Mouse (Mus musculus) CH12.LX (cell line): ENCODE data around the gene Hibch. TPM values are rescaled to one million over a fixed set of nuclear protein-coding genes. Genes with fewer than 3 reads are reported as not detected.
"Not testable (repeated sequence)": the region's sequence is repeated elsewhere in the genome, so short reads cannot be mapped to it uniquely, and the experiment has no call there.

Experiments
- DNase-seq: peaks from one replicate; pipeline ENCODE4 v3.0.0-alpha.2; 2013; ENCODE audit errors: extremely low read depth
- H3K27ac ChIP-seq: 2 replicates; pipeline ENCODE4 v1.5.1; 2012; ENCODE audit warnings: low read depth, mild to moderate bottlenecking, control low read depth, moderate library complexity; ENCODE audit not compliant: insufficient read depth
- H3K27me3 ChIP-seq: replicated peaks from 2 replicates; pipeline ENCODE3; 2012; ENCODE audit warnings: inconsistent platforms
- H3K36me3 ChIP-seq, 2 experiments: replicated peaks in 1 of 2; 2 replicates each; pipeline versions ENCODE3 to v1.6.1; 2012; ENCODE audit warnings: inconsistent platforms in 1 of 2, low read length in 1 of 2, mild to moderate bottlenecking in 1 of 2, mixed read lengths in 1 of 2, moderate library complexity in 1 of 2; ENCODE audit not compliant: control insufficient read depth in 1 of 2, insufficient read depth in 1 of 2
- H3K4me1 ChIP-seq, 2 experiments: 2 replicates each; pipeline ENCODE4 v1.6.1; 2012; ENCODE audit warnings: inconsistent platforms in 1 of 2, moderate library complexity in 1 of 2; ENCODE audit not compliant: insufficient read depth in 2 of 2, control insufficient read depth in 1 of 2
- H3K4me2 ChIP-seq: 2 replicates; pipeline ENCODE4 v1.6.1; 2012; ENCODE audit warnings: low read depth, mild to moderate bottlenecking, control low read depth; ENCODE audit not compliant: poor library complexity, insufficient read depth, severe bottlenecking
- H3K4me3 ChIP-seq, 3 experiments: fragments of 150-350 bp in 1 of 3; sonication (generic) in 1 of 3; replicated peaks in 1 of 3; 2 replicates each; pipeline versions ENCODE3 to v1.5.1; 2011 to 2012; ENCODE audit warnings: low read depth in 2 of 3, low read length in 2 of 3, mild to moderate bottlenecking in 2 of 3, moderate library complexity in 2 of 3, control low read depth in 1 of 3, improper control_type of control experiment in 1 of 3, inconsistent platforms in 1 of 3, mixed read lengths in 1 of 3; ENCODE audit not compliant: poor library complexity in 1 of 3
- H3K79me2 ChIP-seq: replicated peaks from 2 replicates; pipeline ENCODE4 v1.6.1; 2012; ENCODE audit warnings: mild to moderate bottlenecking, moderate library complexity; ENCODE audit not compliant: control insufficient read depth, poor library complexity, insufficient read depth, severe bottlenecking; ENCODE audit errors: extremely low read depth
- H3K9ac ChIP-seq: 2 replicates; pipeline ENCODE4 v1.6.1; 2012; ENCODE audit warnings: low read depth, mild to moderate bottlenecking, control low read depth, moderate library complexity; ENCODE audit not compliant: insufficient read depth
- H3K9me3 ChIP-seq: replicated peaks from 2 replicates; pipeline ENCODE3; 2012; ENCODE audit warnings: low read length, inconsistent platforms, mixed read lengths
- CTCF ChIP-seq, 2 experiments: IDR thresholded peaks in 1 of 2; conservative IDR thresholded peaks in 1 of 2; 2 replicates each; pipeline ENCODE4 v1.5.1; 2011 to 2012; ENCODE audit warnings: low read depth in 2 of 2, low read length in 2 of 2, improper control_type of control experiment in 1 of 2, inconsistent platforms in 1 of 2, mild to moderate bottlenecking in 1 of 2, moderate library complexity in 1 of 2
- E2F4 ChIP-seq: IDR thresholded peaks from 2 replicates; pipeline ENCODE4 v1.6.1; 2011; ENCODE audit warnings: low read depth, low read length, improper control_type of control experiment; ENCODE audit not compliant: insufficient replicate concordance
- EP300 ChIP-seq: IDR thresholded peaks from 2 replicates; pipeline ENCODE4 v1.6.1; 2011; ENCODE audit warnings: low read length, improper control_type of control experiment
- IRF4 ChIP-seq: IDR thresholded peaks from 2 replicates; pipeline ENCODE4 v1.6.1; 2014; ENCODE audit warnings: low read depth, mild to moderate bottlenecking, inconsistent platforms, low read length, improper control_type of control experiment
- JUND ChIP-seq: conservative IDR thresholded peaks from 2 replicates; pipeline ENCODE4 v1.6.1; 2011; ENCODE audit warnings: low read depth, low read length, improper control_type of control experiment
- MEF2A ChIP-seq: IDR thresholded peaks from 2 replicates; pipeline ENCODE4 v1.6.1; 2014; ENCODE audit warnings: low read depth, mild to moderate bottlenecking, inconsistent platforms, low read length, improper control_type of control experiment, borderline replicate concordance
- MYC ChIP-seq: IDR thresholded peaks from 2 replicates; pipeline ENCODE4 v1.6.1; 2011; ENCODE audit warnings: low read depth, mild to moderate bottlenecking, improper control_type of control experiment, low read length
- NELFE ChIP-seq: IDR thresholded peaks from 2 replicates; pipeline ENCODE4 v1.6.1; 2011; ENCODE audit warnings: low read depth, low read length, improper control_type of control experiment
- POLR2AphosphoS2 ChIP-seq: IDR thresholded peaks from 2 replicates; pipeline ENCODE4 v1.6.1; 2011; ENCODE audit warnings: low read depth, low read length, improper control_type of control experiment
- RAD21 ChIP-seq: IDR thresholded peaks from 2 replicates; pipeline ENCODE4 v1.6.1; 2011; ENCODE audit warnings: low read depth, mild to moderate bottlenecking, low read length, improper control_type of control experiment, moderate library complexity
- SMC3 ChIP-seq: IDR thresholded peaks from 2 replicates; pipeline ENCODE4 v1.6.1; 2011; ENCODE audit warnings: low read depth, low read length, improper control_type of control experiment
- USF1 ChIP-seq: IDR thresholded peaks from 2 replicates; pipeline ENCODE4 v1.6.1; 2014; ENCODE audit warnings: low read depth, mild to moderate bottlenecking, inconsistent platforms, low read length, improper control_type of control experiment
- ZC3H11A ChIP-seq: IDR thresholded peaks from 2 replicates; pipeline ENCODE4 v1.6.1; 2012; ENCODE audit warnings: low read depth, mild to moderate bottlenecking, inconsistent platforms, low read length, improper control_type of control experiment
- ZNF384 ChIP-seq: IDR thresholded peaks from 2 replicates; pipeline ENCODE4 v1.6.1; 2012; ENCODE audit warnings: low read depth, low read length, improper control_type of control experiment, inconsistent platforms
- dilution Hi-C: fragments of 300-500 bp; cut with MboI; formaldehyde crosslinking; loops from 2 replicates; pipeline ENCODE4 v1.14.3; 2020; ENCODE audit warnings: low sequenced_read_pairs; ENCODE audit not compliant: extremely low pct_unique_long_range_greater_than_20kb, extremely low pct_ligation_motif_present
- in situ Hi-C: fragments of 300-500 bp; cut with MboI; formaldehyde crosslinking; loops from 3 replicates; pipeline ENCODE4 v1.14.3; 2019; ENCODE audit warnings: low sequenced_read_pairs, low pct_ligation_motif_present, low pct_unique_long_range_greater_than_20kb, mixed read lengths
- polyA plus RNA-seq: library from polyadenylated mRNA; unstranded; fragments of >175 nt; gene quantifications from 2 replicates; pipeline ENCODE4 v1.2.1, GENCODE M21; 2012; ENCODE audit warnings: low read depth; ENCODE audit not compliant: insufficient read length
- total RNA-seq, 2 experiments: library from RNA; depleted of rRNA; stranded (reverse); fragments of 300-350 nt in 1 of 2; fragments of >200 nt in 1 of 2; gene quantifications; 2 replicates each; pipeline ENCODE4 v1.2.3; 2012 to 2014

Gene Hibch
- total and polyA plus RNA-seq, 3 experiments: 17.1 to 32.3 (median 20.6) TPM

- H3K27me3 ChIP-seq: no peaks in the 10 kb centered on the region
- in situ Hi-C loops: loop anchor here (10.0 kb wide), 1 partner anchor 105 kb away; no protein-coding TSS in a partner anchor
- no peak for DNase-seq
- no peaks in the 10 kb centered on the region for H3K9me3 ChIP-seq
- dilution Hi-C loops: no loop called here
- no peaks in the 10 kb centered on the region for H3K79me2 ChIP-seq
- peaks cover 0 to 9% of the 10 kb centered on the region in 2 experiments for H3K36me3 ChIP-seq
- H3K27ac ChIP-seq: no peak overlapping the region
- TF ChIP-seq POLR2AphosphoS2: no peak
- H3K4me3 ChIP-seq: no peak overlapping the region
- no peak overlapping the region for H3K9ac ChIP-seq
- H3K4me1 ChIP-seq: peaks cover 4 to 22% of the 10 kb centered on the region in 2 experiments; a peak in 3 of 4 replicates
- no peak overlapping the region for H3K4me2 ChIP-seq
Measured at GRCm38 (mm10) chr1:52849422-52849821, 4.7 kb downstream of the Hibch start.

DNA sequence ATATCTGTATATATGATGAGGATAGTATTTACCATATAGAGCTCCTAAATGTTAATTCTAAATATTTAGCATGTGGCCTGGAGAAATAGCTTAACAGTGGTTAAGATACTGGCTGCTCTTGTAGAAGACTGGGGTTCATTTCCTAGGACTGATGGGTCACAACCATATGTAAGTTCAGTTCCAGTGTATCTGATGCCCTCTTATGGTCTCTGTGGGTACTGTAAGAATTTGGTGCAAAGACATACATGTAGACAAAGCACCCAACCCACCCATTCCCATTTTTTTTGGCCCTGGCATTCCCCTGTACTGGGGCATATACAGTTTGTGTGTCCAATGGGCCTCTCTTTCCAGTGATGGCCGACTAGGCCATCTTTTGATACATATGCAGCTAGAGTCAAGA is 9.3 kb downstream of the Hibch start:
- TF ChIP-seq CTCF (conservative IDR thresholded peaks at IDR 0.05 in 1 of 2, IDR thresholded peaks at IDR 0.05 in 1 of 2; ENCODE audit: low read depth in 2 of 2, low read length in 2 of 2) (peak; percentile 28 to 78; a peak in 3 of 4 replicates), RAD21 (peak; percentile 78), ZC3H11A (peak; percentile 59; the same call in 1 of the 2 replicates), NELFE (peak; percentile 34; the same call in 1 of the 2 replicates), MEF2A (peak; percentile 26; the same call in 1 of the 2 replicates), SMC3 (peak; percentile 80), MYC (0 out of 2 replicates have a peak, but pooled peaks have one; percentile 17)
- TF ChIP-seq, all 38 proteins: peak for 7; not testable (repeated sequence) for 31
- dilution Hi-C loops: not testable (repeated sequence)
- DNase-seq: peak; percentile 60

DNA sequence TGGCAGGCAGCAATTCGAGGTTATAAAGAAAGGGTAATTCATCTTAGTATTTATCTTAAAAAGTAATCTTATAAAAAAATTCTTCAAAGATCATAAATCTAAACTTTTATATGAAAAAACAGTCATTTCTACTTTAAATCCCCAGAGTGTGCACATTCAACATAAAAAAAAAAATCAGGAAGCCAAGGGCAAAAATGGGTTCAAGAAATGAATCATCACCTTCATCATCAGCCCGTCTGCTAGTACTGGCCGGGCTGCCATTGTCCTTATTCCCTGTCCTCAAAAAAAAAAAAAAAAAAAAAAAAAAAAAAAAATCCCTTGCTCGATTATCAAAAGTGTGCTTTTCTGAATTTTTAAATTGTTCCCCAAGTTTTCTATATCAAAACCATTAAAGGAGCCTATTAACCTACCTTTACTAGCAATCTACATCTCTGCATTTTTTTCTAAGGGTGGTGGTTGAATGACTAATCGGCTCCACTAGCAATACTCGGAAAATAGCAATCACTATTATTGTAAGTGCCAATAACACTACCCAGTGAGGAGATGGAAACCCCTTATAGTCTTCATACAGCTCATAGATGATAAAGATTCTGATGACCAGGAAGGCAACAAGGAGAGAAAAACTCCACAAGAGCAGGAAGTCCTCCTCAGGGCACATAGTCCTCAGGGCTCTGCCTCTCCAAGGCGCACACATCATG is 11.3 kb downstream of the Hibch start:
- H3K79me2 ChIP-seq: no peaks in the 10 kb centered on the region
- TF ChIP-seq IRF4 (peak; percentile 72; the same call in 1 of the 2 replicates), MYC (no peak), EP300 (peak; percentile 54), E2F4 (no peak), USF1 (no peak), ZNF384 (peak; percentile 90), POLR2AphosphoS2 (no peak), JUND (peak; percentile 32; the same call in 1 of the 2 replicates)
- dilution Hi-C loops: no loop called here

More for the DNA sequence above, 9.3 kb downstream of the Hibch start:
- H3K27me3 ChIP-seq, H3K4me3 ChIP-seq, H3K9ac ChIP-seq, H3K9me3 ChIP-seq, H3K4me1 ChIP-seq, H3K27ac ChIP-seq, H3K36me3 ChIP-seq, H3K79me2 ChIP-seq, H3K4me2 ChIP-seq: not testable (repeated sequence)
- in situ Hi-C loops: loop anchor here (25.0 kb wide), 1 partner anchor 217 kb away; the partner anchor contains the start of gene Nemp2

More for the DNA sequence above, 11.3 kb downstream of the Hibch start:
- Histone ChIP-seq H3K4me1 (peaks cover 0 to 6% of the 10 kb centered on the region in 2 experiments; a peak in 1 of 4 replicates), H3K9ac (no peak overlapping the region), H3K27ac (no peak overlapping the region), H3K4me2 (no peak overlapping the region), H3K27me3 (no peaks in the 10 kb centered on the region), H3K9me3 (no peaks in the 10 kb centered on the region), H3K4me3 (no peak overlapping the region), H3K36me3 (peaks cover 3 to 21% of the 10 kb centered on the region in 2 experiments)
- in situ Hi-C loops: loop anchor here (25.0 kb wide), 1 partner anchor 219 kb away; the partner anchor contains the start of gene Nemp2
- DNase-seq: peak; percentile 48
